23 mouse cellular contexts compared by ENCODE assay signal in genomic region chr1:18551211-18551610, GRCm38 (mm10).
DNase-seq lines count a peak whose midpoint lies in the region; ATAC-seq and TF ChIP-seq lines count a peak whose summit lies in the region.
"Had no signal": no experiment of that assay in that cellular context is flagged by ENCODE, and none has a peak within 500 bp of the region (broad histone marks: within the 10 kb centered on the region; RNA-seq: fewer than 3 reads in every experiment).

No protein-coding gene starts in this region.

- no peak for TF ChIP-seq CTCF in stomach, postnatal 0 days (IDR thresholded peaks at IDR 0.05; ENCODE audit: low read depth)

- no peak for DNase-seq in hindbrain, embryonic 11.5 days (ENCODE audit: low spot score)
- peak; percentile 59 for DNase-seq in brain, adult 2 months (ENCODE audit: low read depth, low spot score)
- peak; percentile 33 for DNase-seq in layer of hippocampus, adult 11-12 months (ENCODE audit: low spot score)
- DNase-seq in layer of hippocampus, postnatal 14 days (ENCODE audit: low spot score in 2 of 2) = peak; percentile 8 to 65
- no peak for DNase-seq in stomach, postnatal 0 days (ENCODE audit: low spot score)
- no peak for DNase-seq in gastrocnemius, postnatal 10 days
- DNase-seq in Muller cell, postnatal 12 days (ENCODE audit: inconsistent ontology term) = no peak
- DNase-seq: adrenal gland, postnatal 10 days; cerebellum, adult 11-12 months; lung, adult 2 months; midbrain, embryonic 14.5 days; spleen, adult 18-20 months; thymus, adult 2 months had no signal

- no peak overlapping the region for H3K4me3 ChIP-seq in hindbrain, embryonic 16.5 days (ENCODE audit: low read length)
- H3K4me3 ChIP-seq in hindbrain, embryonic 11.5 days (ENCODE audit: low read depth, low read length) = no peak overlapping the region
- no peak overlapping the region for H3K4me3 ChIP-seq in stomach, postnatal 0 days (ENCODE audit: low read depth, low read length)
- H3K4me3 ChIP-seq: forebrain, embryonic 10.5 days; heart, embryonic 10.5 days; hindbrain, embryonic 15.5 days; limb, embryonic 12.5 days; liver, embryonic 12.5 days; megakaryocyte, embryonic 14.5 days; myocyte; neural tube, embryonic 15.5 days had no signal

- H3K4me2 ChIP-seq in hindbrain, embryonic 16.5 days (ENCODE audit: low read length) = no peak overlapping the region
- H3K4me2 ChIP-seq in hindbrain, embryonic 11.5 days (replicated peaks; ENCODE audit: low read depth, low read length) = no peak overlapping the region
- H3K4me2 ChIP-seq in stomach, postnatal 0 days (replicated peaks; ENCODE audit: low read depth) = no peak overlapping the region
- H3K4me2 ChIP-seq: hindbrain, embryonic 15.5 days; limb, embryonic 12.5 days; liver, embryonic 12.5 days; neural tube, embryonic 15.5 days had no signal

- H3K27ac ChIP-seq in hindbrain, embryonic 16.5 days (ENCODE audit: low read depth, low read length) = no peak overlapping the region
- H3K27ac ChIP-seq in hindbrain, embryonic 11.5 days (ENCODE audit: low read depth, low read length) = no peak overlapping the region
- no peak overlapping the region for H3K27ac ChIP-seq in stomach, postnatal 0 days (replicated peaks)
- H3K27ac ChIP-seq: forebrain, embryonic 10.5 days; heart, embryonic 10.5 days; hindbrain, embryonic 15.5 days; limb, embryonic 12.5 days; liver, embryonic 12.5 days; neural tube, embryonic 15.5 days had no signal

- peak; percentile 40; the same call in 1 of the 2 replicates for ATAC-seq in hindbrain, embryonic 16.5 days
- no peak for ATAC-seq in hindbrain, embryonic 11.5 days (ENCODE audit: low FRiP score)
- no peak for ATAC-seq in stomach, postnatal 0 days (ENCODE audit: low FRiP score, low TSS enrichment)
- ATAC-seq: intestine, postnatal 0 days; liver, embryonic 12.5 days had no signal

- H3K36me3 ChIP-seq in hindbrain, embryonic 16.5 days (ENCODE audit: control insufficient read depth, insufficient read depth, low read length) = no peaks in the 10 kb centered on the region
- H3K36me3 ChIP-seq in hindbrain, embryonic 11.5 days (ENCODE audit: control insufficient read depth, insufficient read depth, low read length) = no peaks in the 10 kb centered on the region
- no peaks in the 10 kb centered on the region for H3K36me3 ChIP-seq in stomach, postnatal 0 days (ENCODE audit: control insufficient read depth, insufficient read depth, low read length)
- H3K36me3 ChIP-seq: forebrain, embryonic 10.5 days; heart, embryonic 10.5 days; hindbrain, embryonic 15.5 days; limb, embryonic 12.5 days; liver, embryonic 12.5 days; neural tube, embryonic 15.5 days had no signal

- H3K4me1 ChIP-seq in hindbrain, embryonic 16.5 days (ENCODE audit: control insufficient read depth, insufficient read depth, low read depth, low read length) = no peaks in the 10 kb centered on the region
- H3K4me1 ChIP-seq in hindbrain, embryonic 11.5 days (replicated peaks; ENCODE audit: control insufficient read depth, insufficient read depth, low read length) = no peaks in the 10 kb centered on the region
- H3K4me1 ChIP-seq in stomach, postnatal 0 days (replicated peaks; ENCODE audit: control insufficient read depth, insufficient read depth) = no peaks in the 10 kb centered on the region
- H3K4me1 ChIP-seq: forebrain, embryonic 10.5 days; heart, embryonic 10.5 days; hindbrain, embryonic 15.5 days; limb, embryonic 12.5 days; liver, embryonic 12.5 days; megakaryocyte, embryonic 14.5 days; neural tube, embryonic 15.5 days had no signal

- no peaks in the 10 kb centered on the region for H3K9me3 ChIP-seq in hindbrain, embryonic 16.5 days (ENCODE audit: control insufficient read depth, low read length)
- no peaks in the 10 kb centered on the region for H3K9me3 ChIP-seq in hindbrain, embryonic 11.5 days (ENCODE audit: control insufficient read depth, low read length)
- no peaks in the 10 kb centered on the region for H3K9me3 ChIP-seq in stomach, postnatal 0 days (ENCODE audit: control insufficient read depth, low read length)
- H3K9me3 ChIP-seq: forebrain, embryonic 10.5 days; heart, embryonic 10.5 days; hindbrain, embryonic 15.5 days; limb, embryonic 12.5 days; liver, embryonic 12.5 days; megakaryocyte, embryonic 14.5 days; neural tube, embryonic 15.5 days had no signal

- no peak overlapping the region for H3K9ac ChIP-seq in hindbrain, embryonic 16.5 days (ENCODE audit: low read depth, low read length)
- H3K9ac ChIP-seq in hindbrain, embryonic 11.5 days (ENCODE audit: low read depth, low read length) = no peak overlapping the region
- no peak overlapping the region for H3K9ac ChIP-seq in stomach, postnatal 0 days (ENCODE audit: low read length)
- H3K9ac ChIP-seq: hindbrain, embryonic 15.5 days; limb, embryonic 12.5 days; liver, embryonic 12.5 days; neural tube, embryonic 15.5 days had no signal

- WGBS in hindbrain, embryonic 16.5 days = 87% methylated on average over 2 of the region's 2 CpGs
- WGBS in hindbrain, embryonic 11.5 days = 83% methylated on average over 2 of the region's 2 CpGs
- WGBS in stomach, postnatal 0 days = 54% methylated on average over 2 of the region's 2 CpGs

- TF ChIP-seq EP300 in stomach, postnatal 0 days (optimal IDR thresholded peaks at IDR 0.05) = no peak

- H3K27me3 ChIP-seq in hindbrain, embryonic 16.5 days (replicated peaks; ENCODE audit: control insufficient read depth, insufficient read depth, low read length) = no peaks in the 10 kb centered on the region
- H3K27me3 ChIP-seq in hindbrain, embryonic 11.5 days (ENCODE audit: control insufficient read depth, insufficient read depth, low read length) = no peaks in the 10 kb centered on the region
- H3K27me3 ChIP-seq in stomach, postnatal 0 days (ENCODE audit: control insufficient read depth, insufficient read depth, low read length) = no peaks in the 10 kb centered on the region
- H3K27me3 ChIP-seq: hindbrain, embryonic 15.5 days; limb, embryonic 12.5 days; liver, embryonic 12.5 days; megakaryocyte, embryonic 14.5 days; neural tube, embryonic 15.5 days had no signal

Comparison
In these comparisons a context has a peak if more than half of its experiments do, and no peak if none do; other contexts are left out.
1. DNase-seq: peak in brain, adult 2 months (single experiment), layer of hippocampus, adult 11-12 months (single experiment) and layer of hippocampus, postnatal 14 days (2 of 2); none in hindbrain, embryonic 11.5 days (single experiment), stomach, postnatal 0 days (single experiment), gastrocnemius, postnatal 10 days (single experiment) and Muller cell, postnatal 12 days (single experiment).